Mouse (Mus musculus): ENCODE data around the gene Ldb2. TPM values are rescaled to one million over a fixed set of nuclear protein-coding genes. Genes with fewer than 3 reads are reported as not detected.

Ldb2 gene
- 41.5 and 45.4 TPM in 2 replicates for polyA plus RNA-seq (2012; rRNA removed)

GRCm38 (mm10) chr5:44799053-44799860 is at the start of gene Ldb2:
Gene Ldb2, minus strand, starts transcription at chr5:44799680.

All from central nervous system, embryonic 14 days (tissue).